Mouse (Mus musculus) retina, embryonic 14.5 days (tissue): ENCODE measurements at regions not wholly inside any gene's neighbourhood (a gene's known extent, or its start where the extent isn't known, plus 50 kb on each side); places are given as distances from the start of the nearest gene placed in this dataset.
"Not testable (repeated sequence)": the region's sequence is repeated elsewhere in the genome, so short reads cannot be mapped to it uniquely, and the experiment has no call there.

ENCODE experiments used
- DNase-seq: peaks from one replicate; pipeline ENCODE4 v3.0.0-alpha.2; 2015; ENCODE audit warnings: low spot score

- DNase-seq: not testable (repeated sequence)
These were observed 581.3 kb downstream of the H2al1n start for GRCm38 (mm10) chrX:14792261-14792660.

GRCm38 (mm10) chrX:14835862-14836261, 624.9 kb downstream of the H2al1n start:
- DNase-seq: no peak

GRCm38 (mm10) chrX:14839740-14840419, 628.9 kb downstream of the H2al1n start:
- DNase-seq: peak; percentile 6

DNA sequence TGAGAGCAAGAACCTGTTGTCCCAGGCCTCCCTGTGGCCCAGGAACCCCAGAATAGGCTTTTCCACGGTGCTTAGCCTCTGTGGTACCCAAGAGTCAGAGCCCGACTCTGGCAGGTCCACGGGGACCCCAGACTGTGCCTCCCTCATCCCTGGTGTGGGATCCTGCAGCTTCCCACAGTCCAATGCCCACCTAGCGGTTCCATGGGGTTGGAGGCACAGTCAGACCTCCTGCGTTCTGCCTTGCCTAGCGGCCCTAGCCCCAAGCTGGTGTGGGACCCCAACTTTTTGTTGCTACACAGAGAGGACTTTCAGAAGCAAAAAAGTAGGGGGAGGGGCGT, 629.4 kb downstream of the H2al1n start:
- no peak for DNase-seq

DNA sequence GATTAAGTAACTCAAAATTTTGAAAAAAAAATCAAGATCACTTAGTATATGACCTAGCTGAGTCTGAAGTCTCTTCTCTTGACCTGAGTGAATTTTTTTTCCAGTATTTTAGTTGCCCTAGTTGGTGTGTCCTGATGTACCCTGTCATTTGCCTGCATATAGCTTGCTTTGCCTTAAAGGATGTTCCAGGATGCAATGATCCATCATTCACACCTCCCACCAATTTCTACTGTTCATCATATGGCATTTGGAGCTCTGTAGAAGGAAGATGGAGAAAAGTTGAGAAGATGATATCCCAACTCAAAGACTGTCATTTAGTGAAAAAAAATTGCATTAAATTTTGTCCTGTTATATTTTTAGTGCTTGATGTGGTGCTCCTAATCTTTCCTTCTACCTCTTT, 634.4 kb downstream of the H2al1n start:
- DNase-seq: no peak

- no peak for DNase-seq
These were observed 673.7 kb downstream of the H2al1n start for GRCm38 (mm10) chrX:14884612-14885011.
